8 mouse cellular contexts compared by ENCODE assay signal in the genomic region with DNA sequence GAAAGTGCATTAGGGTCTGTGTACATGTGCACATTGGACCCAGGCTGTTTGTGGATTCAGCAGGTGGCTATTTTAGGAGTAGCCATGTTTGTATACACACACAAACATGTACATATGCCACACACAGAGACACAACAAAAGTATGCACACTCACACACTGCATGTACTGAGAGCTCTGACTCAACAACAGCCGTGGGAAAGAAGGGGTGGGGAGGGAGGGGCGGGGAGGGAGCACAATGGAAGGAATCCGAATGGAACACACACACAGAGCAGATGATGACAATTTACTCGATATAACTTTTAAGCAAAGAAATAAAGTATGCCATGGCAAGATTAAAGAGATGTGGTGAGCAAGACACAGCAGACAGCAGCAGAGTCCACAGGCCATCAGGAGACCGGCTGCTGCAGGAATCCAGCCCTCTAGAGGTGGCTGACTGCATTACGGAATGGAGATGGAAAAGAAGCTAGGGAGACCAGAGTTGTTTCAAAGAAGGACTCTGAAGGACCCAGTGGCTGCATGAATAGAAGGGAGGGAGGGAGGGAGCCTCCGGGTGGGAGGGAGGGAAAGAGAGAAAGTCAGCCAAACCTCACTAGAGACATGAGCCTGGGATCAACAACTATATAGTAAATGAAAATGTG.
DNase-seq lines count a peak whose midpoint lies in the region; ATAC-seq and TF ChIP-seq lines count a peak whose summit lies in the region.

No protein-coding gene starts in this region.

- no peak for TF ChIP-seq POLR2A in limb, embryonic 14.5 days (IDR thresholded peaks at IDR 0.05; ENCODE audit: borderline replicate concordance, extremely low read depth, insufficient read depth, insufficient read length)

- H3K9ac ChIP-seq in limb, embryonic 14.5 days (ENCODE audit: low read depth, low read length, severe bottlenecking): no peak overlapping the region

- no peaks in the 10 kb centered on the region for H3K36me3 ChIP-seq in limb, embryonic 14.5 days (ENCODE audit: control insufficient read depth, insufficient read depth, low read length)

- H3K4me2 ChIP-seq in limb, embryonic 14.5 days (replicated peaks; ENCODE audit: low read depth, low read length, severe bottlenecking): no peak overlapping the region

- no peaks in the 10 kb centered on the region for H3K27me3 ChIP-seq in limb, embryonic 14.5 days (ENCODE audit: control insufficient read depth, insufficient read depth, low read length)

- H3K27ac ChIP-seq in limb, embryonic 14.5 days (replicated peaks; ENCODE audit: low read depth, low read length): no peak overlapping the region

- peaks cover 6% of the 10 kb centered on the region for H3K4me1 ChIP-seq in limb, embryonic 14.5 days (ENCODE audit: control insufficient read depth, insufficient read depth, low read length)

- WGBS in limb, embryonic 14.5 days: 27% methylated on average over 7 of the region's 7 CpGs

- no peak for DNase-seq in cerebellum, adult 9-11 months
- DNase-seq in thymus, postnatal 4 days: peak; percentile 45
- no peak for DNase-seq in thymus, adult 18-20 months
- DNase-seq in limb, embryonic 14.5 days (ENCODE audit: low spot score): peak; percentile 67
- peak; percentile 72 for DNase-seq in retina, postnatal 1 day

- 0 out of 2 replicates have a peak, but pooled peaks have one; percentile 40 for ATAC-seq in cerebellum, adult (ENCODE audit: insufficient number of reproducible peaks, low FRiP score, low TSS enrichment)
- ATAC-seq in hematopoietic stem cell, adult 5-6 weeks (replicated peaks in 1 of 2; ENCODE audit: insufficient read depth in 1 of 2, low FRiP score in 2 of 2, low TSS enrichment in 1 of 2, low read depth in 1 of 2, poor library complexity in 2 of 2, severe bottlenecking in 2 of 2): peak; percentile 56 to 58; a peak in 3 of 4 replicates
- peak; percentile 48 for ATAC-seq in limb, embryonic 14.5 days (ENCODE audit: low FRiP score, low read depth)
- no peak for ATAC-seq in activated CD4-positive, CD25-positive, alpha-beta regulatory T cell, adult 4 months

- H3K9me3 ChIP-seq in limb, embryonic 14.5 days (ENCODE audit: control insufficient read depth, low read length): no peaks in the 10 kb centered on the region

- no peak overlapping the region for H3K4me3 ChIP-seq in limb, embryonic 14.5 days (replicated peaks; ENCODE audit: low read length)

Comparison
In these comparisons a context has a peak if more than half of its experiments do, and no peak if none do; other contexts are left out.
1. DNase-seq: peak in thymus, postnatal 4 days (single experiment), limb, embryonic 14.5 days (single experiment) and retina, postnatal 1 day (single experiment); none in cerebellum, adult 9-11 months (single experiment) and thymus, adult 18-20 months (0 of 2).